Mouse (Mus musculus): ENCODE data around the gene Frmpd1.

Gene Frmpd1

GRCm38 (mm10) chr4:45184521-45185330 lies at the start of gene Frmpd1:
Gene Frmpd1, plus strand, starts transcription at chr4:45184875.
- DNase-seq (ENCODE audit: low spot score) = peak; percentile 31

GRCm38 (mm10) chr4:45137636-45138035 lies 47.0 kb upstream of the Frmpd1 start:
- DNase-seq (ENCODE audit: low spot score) = no peak

GRCm38 (mm10) chr4:45141835-45142234 lies 42.8 kb upstream of the Frmpd1 start:
- no peak for DNase-seq (ENCODE audit: low spot score)

- DNase-seq (ENCODE audit: low spot score) = no peak
These were observed 42.3 kb upstream of the Frmpd1 start for GRCm38 (mm10) chr4:45142411-45142810.

- DNase-seq (ENCODE audit: low spot score) = no peak
These were observed 41.7 kb upstream of the Frmpd1 start for GRCm38 (mm10) chr4:45143005-45143404.

- no peak for DNase-seq (ENCODE audit: low spot score)
These were observed 28.2 kb upstream of the Frmpd1 start for GRCm38 (mm10) chr4:45156433-45156832.

- no peak for DNase-seq (ENCODE audit: low spot score)
These were observed 26.1 kb upstream of the Frmpd1 start for GRCm38 (mm10) chr4:45158608-45159007.

GRCm38 (mm10) chr4:45160773-45161172 lies 23.9 kb upstream of the Frmpd1 start:
- no peak for DNase-seq (ENCODE audit: low spot score)

- no peak for DNase-seq (ENCODE audit: low spot score)
These were observed 21.0 kb upstream of the Frmpd1 start for GRCm38 (mm10) chr4:45163711-45164110.

GRCm38 (mm10) chr4:45165477-45165876 lies 19.2 kb upstream of the Frmpd1 start:
- DNase-seq (ENCODE audit: low spot score) = no peak

GRCm38 (mm10) chr4:45165955-45166354 lies 18.7 kb upstream of the Frmpd1 start:
- no peak for DNase-seq (ENCODE audit: low spot score)

GRCm38 (mm10) chr4:45171340-45171739 lies 13.3 kb upstream of the Frmpd1 start:
- DNase-seq (ENCODE audit: low spot score) = no peak

- DNase-seq (ENCODE audit: low spot score) = no peak
These were observed 706 bp upstream of the Frmpd1 start for GRCm38 (mm10) chr4:45183818-45184520.

- DNase-seq (ENCODE audit: low spot score) = no peak
These were observed 625 bp downstream of the Frmpd1 start for GRCm38 (mm10) chr4:45185331-45185669.

- DNase-seq (ENCODE audit: low spot score) = no peak
These were observed 13.6 kb downstream of the Frmpd1 start for GRCm38 (mm10) chr4:45198296-45198695.

GRCm38 (mm10) chr4:45203283-45203682 lies 18.6 kb downstream of the Frmpd1 start:
- DNase-seq (ENCODE audit: low spot score) = no peak

GRCm38 (mm10) chr4:45207444-45207843 lies 22.8 kb downstream of the Frmpd1 start:
- DNase-seq (ENCODE audit: low spot score) = no peak

GRCm38 (mm10) chr4:45208832-45209363 lies 24.2 kb downstream of the Frmpd1 start:
- DNase-seq (ENCODE audit: low spot score) = peak; percentile 5

GRCm38 (mm10) chr4:45212342-45213063 lies 27.8 kb downstream of the Frmpd1 start:
- DNase-seq (ENCODE audit: low spot score) = no peak

GRCm38 (mm10) chr4:45219946-45220345 lies 35.3 kb downstream of the Frmpd1 start:
- DNase-seq (ENCODE audit: low spot score) = no peak

- no peak for DNase-seq (ENCODE audit: low spot score)
These were observed 37.7 kb downstream of the Frmpd1 start for GRCm38 (mm10) chr4:45222395-45222794.

- DNase-seq (ENCODE audit: low spot score) = no peak
These were observed 45.6 kb downstream of the Frmpd1 start for GRCm38 (mm10) chr4:45230263-45230662.

GRCm38 (mm10) chr4:45238260-45238659 lies 53.6 kb downstream of the Frmpd1 start:
- no peak for DNase-seq (ENCODE audit: low spot score)
